Mouse (Mus musculus) G1E-ER4 (cell line): ENCODE results near the gene Tmem150a. TPM values are rescaled to one million over a fixed set of nuclear protein-coding genes. Genes with fewer than 3 reads are reported as not detected.
A peak's percentile ranks its signal among the peaks of the same experiment; 100 is the strongest.

Source experiments
- GATA1 ChIP-seq: IDR thresholded peaks from one replicate; pipeline ENCODE4 v1.8.0; 2012; ENCODE audit warnings: low read length, inconsistent platforms
- polyA plus RNA-seq: library from polyadenylated mRNA; stranded (reverse); fragments of >175 nt; gene quantifications from 2 replicates; pipeline ENCODE4 v1.2.3, GENCODE M21; 2012

Tmem150a gene
- polyA plus RNA-seq, 1 experiment: 2.2 TPM

DNA sequence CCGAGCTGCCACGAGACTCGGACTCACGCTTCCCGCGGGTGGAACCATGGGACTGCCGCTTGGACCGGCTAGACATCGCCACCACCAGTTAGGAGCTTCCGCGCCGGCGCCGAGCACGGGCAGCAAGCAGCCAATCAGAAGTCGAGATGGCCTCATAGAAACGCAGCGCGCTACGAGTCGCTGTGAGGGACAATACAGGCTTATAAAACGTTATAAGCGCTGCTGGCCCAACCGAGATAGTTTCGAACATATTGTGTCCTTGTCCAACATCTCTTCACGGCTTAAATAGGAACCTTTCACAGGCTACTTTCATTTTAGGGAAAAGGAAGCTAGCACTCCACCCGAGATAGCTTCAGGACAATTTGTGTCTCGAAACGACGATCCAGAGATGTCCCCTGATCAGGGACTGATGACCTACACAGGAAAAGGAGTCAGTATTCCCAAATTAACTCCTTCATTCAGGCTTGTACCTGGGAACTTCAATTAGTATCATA, 10.1 kb upstream of the Tmem150a start, which contains the start of gene Usp39:
Gene Usp39, minus strand, starts transcription at position 111 of the 494 bp plus-strand sequence.
- TF ChIP-seq GATA1: no peak

DNA sequence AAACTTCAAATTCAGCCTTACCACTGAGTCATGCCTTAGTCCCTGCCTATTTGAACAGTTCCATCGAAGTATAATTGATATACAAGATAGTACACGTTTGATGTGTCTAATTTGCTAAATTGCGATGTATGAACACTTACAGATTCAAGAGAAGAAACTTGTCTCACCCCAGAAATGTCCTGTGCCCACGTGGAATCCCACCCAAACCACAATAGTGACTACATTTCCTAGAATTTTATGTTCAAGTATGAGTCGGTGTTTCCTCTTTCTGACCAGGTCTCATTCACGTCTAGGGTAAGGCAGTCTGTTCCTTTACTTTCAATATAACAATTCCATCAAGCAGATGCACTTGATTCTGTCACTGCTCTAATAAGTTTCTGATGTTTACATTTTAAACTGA, 9.6 kb upstream of the Tmem150a start:
- TF ChIP-seq GATA1: no peak

DNA sequence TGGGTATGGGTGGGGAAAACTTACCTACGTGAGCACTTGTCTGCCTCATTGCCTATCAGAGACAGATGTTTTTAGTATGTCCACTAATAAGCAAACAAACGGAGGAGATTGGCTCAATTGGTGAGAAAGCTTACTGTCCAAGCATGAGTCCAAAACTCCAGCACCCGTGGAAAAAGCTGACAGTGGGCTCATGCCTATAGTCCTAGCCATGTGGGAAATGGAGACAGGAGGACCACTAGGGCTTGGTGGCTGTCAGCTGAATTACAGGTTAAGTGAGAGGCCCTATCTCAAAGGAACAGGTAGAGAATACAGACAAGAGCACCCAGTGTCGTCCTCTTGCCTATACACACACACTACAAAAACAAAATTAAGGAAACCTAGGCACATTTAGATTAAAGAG, 9.0 kb upstream of the Tmem150a start:
- TF ChIP-seq GATA1: no peak

DNA sequence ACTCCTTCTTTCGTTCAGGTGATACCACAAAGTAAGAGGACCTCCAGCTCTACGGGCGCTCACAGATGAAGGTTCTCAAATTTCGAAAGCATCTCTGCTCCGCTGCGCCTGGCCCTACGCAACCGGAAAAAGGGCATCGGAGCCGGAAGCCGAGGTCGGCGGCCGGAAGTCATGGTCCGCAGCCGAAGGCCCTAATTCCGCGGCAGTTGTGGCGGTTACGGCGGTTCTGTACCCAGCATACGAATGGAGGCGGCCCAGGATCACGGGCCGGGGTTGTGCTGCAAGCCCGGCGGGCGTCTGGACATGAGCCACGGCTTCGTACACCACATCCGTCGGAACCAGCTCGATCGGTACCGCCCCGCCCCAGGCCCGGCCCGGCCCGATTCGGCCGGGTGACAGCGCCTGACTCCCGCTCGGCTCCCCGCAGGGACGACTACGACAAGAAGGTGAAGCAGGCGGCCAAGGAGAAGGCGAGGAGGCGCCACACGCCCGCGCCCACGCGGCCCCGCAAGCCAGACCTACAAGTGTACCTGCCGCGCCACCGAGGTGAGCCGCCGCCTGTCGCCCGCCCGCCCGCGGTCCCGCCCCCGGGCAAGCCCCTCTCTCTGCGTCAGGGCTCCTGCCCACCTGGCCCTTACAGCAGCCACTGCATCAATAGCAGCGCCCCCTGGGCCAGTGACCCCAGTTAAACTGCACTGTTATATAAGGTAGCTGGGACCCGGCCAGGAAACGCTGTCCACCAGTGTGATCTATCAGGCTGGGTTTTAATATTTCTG, 7.9 kb upstream of the Tmem150a start, which contains the start of gene 0610030E20Rik:
Gene 0610030E20Rik, plus strand, starts transcription at position 152 of the 776 bp plus-strand sequence.
- TF ChIP-seq GATA1: no peak

- TF ChIP-seq GATA1: no peak
Observed at GRCm38 (mm10) chr6:72348411-72348810, 6.8 kb upstream of the Tmem150a start.

- no peak for TF ChIP-seq GATA1
Observed at GRCm38 (mm10) chr6:72350214-72350613, 5.0 kb upstream of the Tmem150a start.

- TF ChIP-seq GATA1: no peak
Observed at GRCm38 (mm10) chr6:72352636-72353405, 2.4 kb upstream of the Tmem150a start.

DNA sequence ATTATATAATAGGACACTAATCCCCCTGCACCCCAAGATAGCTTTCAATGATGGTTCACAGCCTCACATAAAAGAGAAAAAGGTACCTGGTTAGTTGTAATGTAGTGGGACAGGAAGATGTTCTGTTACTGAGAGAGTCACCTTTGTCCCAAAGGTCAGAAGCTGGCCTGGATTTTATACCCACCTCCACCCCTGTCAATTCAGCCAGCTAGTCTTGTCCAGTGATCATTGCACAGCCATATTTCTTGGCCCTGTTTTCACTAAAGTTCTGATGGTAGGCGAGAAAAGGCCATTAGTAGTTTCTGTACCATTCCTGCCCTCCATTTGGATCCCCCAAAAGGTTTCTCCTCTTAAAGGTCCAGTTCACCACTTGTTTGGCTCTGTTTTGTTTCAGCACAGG, 1.2 kb upstream of the Tmem150a start:
- TF ChIP-seq GATA1: no peak

DNA sequence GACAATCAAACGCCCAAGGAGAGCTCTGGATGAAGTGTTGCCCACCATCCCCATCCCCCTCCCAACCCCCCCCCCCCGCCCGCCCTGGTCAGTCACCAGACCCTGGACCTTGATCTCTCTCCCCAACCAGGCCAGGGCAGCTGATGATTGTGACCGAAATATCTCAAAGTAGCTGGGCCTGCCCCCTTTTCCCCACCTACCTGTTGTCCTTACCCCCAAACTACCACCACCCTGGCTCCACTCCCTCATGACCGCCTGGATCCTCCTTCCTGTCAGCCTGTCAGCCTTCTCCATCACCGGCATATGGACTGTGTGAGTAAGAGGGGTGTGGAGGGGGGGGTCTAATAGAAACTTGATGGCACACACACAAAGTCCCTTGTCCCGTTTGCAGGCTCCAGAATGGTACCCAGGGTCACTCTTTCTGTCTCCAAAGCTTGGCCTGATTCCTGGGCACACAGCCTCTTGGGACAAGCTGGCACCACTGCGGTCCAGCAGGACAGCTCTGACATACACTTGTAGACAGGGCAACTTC, 820 bp downstream of the Tmem150a start:
- no peak for TF ChIP-seq GATA1

GRCm38 (mm10) chr6:72357164-72358079, 2.2 kb downstream of the Tmem150a start:
- peak; percentile 64 for TF ChIP-seq GATA1

DNA sequence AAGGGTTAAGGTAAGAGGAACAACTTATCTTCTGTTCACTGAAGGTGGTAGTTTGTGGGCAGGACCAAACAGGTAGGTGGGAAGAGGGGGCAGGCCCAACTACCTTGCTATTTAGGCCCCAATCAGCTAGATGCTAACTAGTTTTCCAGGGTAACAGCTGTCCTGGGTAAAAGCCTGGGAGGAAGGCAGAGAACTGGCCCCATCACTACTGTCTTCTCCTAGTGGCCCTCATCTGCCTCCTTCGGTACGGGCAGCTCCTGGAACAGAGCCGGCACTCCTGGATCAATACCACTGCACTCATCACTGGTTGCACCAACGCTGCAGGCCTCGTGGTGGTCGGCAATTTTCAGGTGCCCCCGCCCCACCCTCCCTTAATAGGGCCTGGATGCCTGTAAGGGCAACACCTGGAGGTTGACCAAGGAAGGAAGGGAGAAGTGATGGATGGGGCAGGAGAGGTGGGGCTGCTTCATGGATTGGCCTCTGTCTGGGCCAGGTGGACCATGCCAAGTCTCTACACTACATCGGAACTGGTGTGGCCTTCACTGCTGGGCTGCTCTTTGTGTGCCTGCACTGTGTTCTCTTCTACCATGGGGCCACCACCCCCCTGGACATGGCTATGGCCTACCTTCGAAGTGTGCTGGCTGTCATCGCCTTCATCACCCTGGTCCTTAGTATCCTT, 3.0 kb downstream of the Tmem150a start:
- no peak for TF ChIP-seq GATA1

- TF ChIP-seq GATA1: no peak
Observed at GRCm38 (mm10) chr6:72359343-72359742, 4.1 kb downstream of the Tmem150a start.

GRCm38 (mm10) chr6:72359891-72360598, 4.8 kb downstream of the Tmem150a start:
- no peak for TF ChIP-seq GATA1

- no peak for TF ChIP-seq GATA1
Observed at GRCm38 (mm10) chr6:72360599-72360935, 5.3 kb downstream of the Tmem150a start.
